Mouse (Mus musculus): ENCODE measurements at regions not wholly inside any gene's neighbourhood (a gene's known extent, or its start where the extent isn't known, plus 50 kb on each side); places are given as distances from the start of the nearest gene placed in this dataset.

GRCm38 (mm10) chr7:73143902-73144301, 231.4 kb upstream of the Rgma start:
- no peaks in the 10 kb centered on the region for H3K36me3 ChIP-seq (ENCODE audit: control insufficient read depth in 1 of 2, insufficient read depth in 2 of 2, low read length in 2 of 2)
- no peak for DNase-seq (ENCODE audit: low read depth, low spot score)
- no peaks in the 10 kb centered on the region for H3K79me2 ChIP-seq (ENCODE audit: control insufficient read depth, insufficient read depth, low read length, poor library complexity)
- no peak overlapping the region for H3K9ac ChIP-seq (ENCODE audit: control insufficient read depth, low read depth, low read length, poor library complexity, severe bottlenecking)
- no peak overlapping the region for H3K27ac ChIP-seq (ENCODE audit: control insufficient read depth, low read depth, low read length)
- H3K27me3 ChIP-seq (ENCODE audit: control insufficient read depth in 1 of 2, insufficient read depth in 2 of 2, low read length in 2 of 2): no peaks in the 10 kb centered on the region
- no peaks in the 10 kb centered on the region for H3K9me3 ChIP-seq (replicated peaks; ENCODE audit: insufficient read depth, low read length)
- no peak overlapping the region for H3K4me3 ChIP-seq (ENCODE audit: control insufficient read depth in 1 of 2, insufficient read depth in 1 of 2, low read depth in 2 of 2, low read length in 2 of 2)
- no peak for TF ChIP-seq MYB (IDR thresholded peaks at IDR 0.05; ENCODE audit: low read depth, low read length)
- TF ChIP-seq NRF1 (IDR thresholded peaks at IDR 0.05; ENCODE audit: insufficient read depth, low read depth, low read length, poor library complexity, severe bottlenecking): no peak
- TF ChIP-seq ZNF384 (IDR thresholded peaks at IDR 0.05; ENCODE audit: low read depth, low read length): no peak
- TF ChIP-seq GABPA (IDR thresholded peaks at IDR 0.05; ENCODE audit: low read depth, low read length): no peak
- no peak for TF ChIP-seq MXI1 (IDR thresholded peaks at IDR 0.05; ENCODE audit: low read depth, low read length)
- no peak for TF ChIP-seq TAL1 (IDR thresholded peaks at IDR 0.05; ENCODE audit: low read length)
- TF ChIP-seq NELFE (IDR thresholded peaks at IDR 0.05; ENCODE audit: low read depth, low read length): no peak
- no peaks in the 10 kb centered on the region for H3K4me1 ChIP-seq (ENCODE audit: control insufficient read depth in 1 of 2, insufficient read depth in 2 of 2, low read length in 2 of 2)

GRCm38 (mm10) chr7:73144846-73145245, 230.5 kb upstream of the Rgma start:
- TF ChIP-seq CHD2 (IDR thresholded peaks at IDR 0.05; ENCODE audit: low read length) (no peak), JUND (IDR thresholded peaks at IDR 0.05; ENCODE audit: low read depth, low read length) (no peak), MYC (IDR thresholded peaks at IDR 0.05; ENCODE audit: low read depth, low read length) (no peak), ZNF384 (IDR thresholded peaks at IDR 0.05; ENCODE audit: low read depth, low read length) (no peak), MEF2A (IDR thresholded peaks at IDR 0.05; ENCODE audit: extremely low read depth, insufficient replicate concordance, low read depth, low read length, poor library complexity, severe bottlenecking) (no peak), TAL1 (IDR thresholded peaks at IDR 0.05; ENCODE audit: low read length) (no peak), MAX (IDR thresholded peaks at IDR 0.05; ENCODE audit: low read length) (no peak), ZMIZ1 (IDR thresholded peaks at IDR 0.05; ENCODE audit: low read depth, low read length) (no peak), NRF1 (IDR thresholded peaks at IDR 0.05; ENCODE audit: insufficient read depth, low read depth, low read length, poor library complexity, severe bottlenecking) (no peak), E2F4 (IDR thresholded peaks at IDR 0.05; ENCODE audit: borderline replicate concordance, low read depth, low read length) (no peak), CHD1 (IDR thresholded peaks at IDR 0.05; ENCODE audit: low read depth, low read length) (no peak), USF2 (IDR thresholded peaks at IDR 0.05; ENCODE audit: borderline replicate concordance in 1 of 2, insufficient read depth in 1 of 2, low read depth in 1 of 2, low read length in 2 of 2) (no peak), TBP (IDR thresholded peaks at IDR 0.05; ENCODE audit: low read depth, low read length) (no peak)
- no peaks in the 10 kb centered on the region for H3K4me1 ChIP-seq (ENCODE audit: control insufficient read depth in 1 of 2, insufficient read depth in 2 of 2, low read length in 2 of 2)
- no peak overlapping the region for H3K9ac ChIP-seq (ENCODE audit: control insufficient read depth, low read depth, low read length, poor library complexity, severe bottlenecking)
- no peaks in the 10 kb centered on the region for H3K27me3 ChIP-seq (ENCODE audit: control insufficient read depth in 1 of 2, insufficient read depth in 2 of 2, low read length in 2 of 2)
- H3K9me3 ChIP-seq (replicated peaks; ENCODE audit: insufficient read depth, low read length): no peaks in the 10 kb centered on the region
- H3K79me2 ChIP-seq (ENCODE audit: control insufficient read depth, insufficient read depth, low read length, poor library complexity): no peaks in the 10 kb centered on the region
- H3K27ac ChIP-seq (ENCODE audit: control insufficient read depth, low read depth, low read length): no peak overlapping the region
- no peak overlapping the region for H3K4me3 ChIP-seq (ENCODE audit: control insufficient read depth in 1 of 2, insufficient read depth in 1 of 2, low read depth in 2 of 2, low read length in 2 of 2)
- no peaks in the 10 kb centered on the region for H3K36me3 ChIP-seq (ENCODE audit: control insufficient read depth in 1 of 2, insufficient read depth in 2 of 2, low read length in 2 of 2)
- DNase-seq (ENCODE audit: low read depth, low spot score): no peak

Measured in MEL (cell line).